Mouse (Mus musculus): ENCODE measurements around the gene Arl2bp.

The Arl2bp gene

DNA sequence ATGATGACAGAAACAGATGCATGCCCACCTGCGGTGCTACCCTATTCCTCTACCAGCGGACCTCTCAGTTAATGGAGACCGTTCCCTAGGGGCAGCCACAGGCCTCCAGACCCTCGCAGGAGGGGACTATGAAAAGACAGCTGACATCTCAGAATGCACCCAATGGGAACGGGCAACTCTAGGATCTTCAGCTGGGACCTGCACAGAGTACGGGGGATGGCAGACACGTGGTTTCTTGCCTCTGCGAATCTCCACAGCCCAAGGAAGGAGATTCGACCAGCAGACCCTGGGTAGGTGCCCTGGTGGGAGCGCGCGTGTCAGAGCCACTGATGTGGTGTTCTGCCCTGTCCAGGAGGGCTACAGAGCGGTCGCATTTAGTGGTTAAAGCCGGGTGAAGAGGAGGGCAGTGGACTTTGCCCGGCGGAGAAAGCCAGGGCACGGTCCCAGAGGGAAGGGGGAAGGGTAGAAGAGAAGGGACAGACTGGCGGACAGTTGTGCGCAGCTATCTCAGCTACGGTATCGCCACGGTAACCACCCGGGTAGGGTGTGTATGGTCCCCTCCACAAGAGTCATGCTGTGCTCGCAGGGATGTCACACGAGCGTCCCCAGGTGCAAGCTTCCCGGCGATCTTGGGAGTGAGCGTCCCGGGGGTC is 29.1 kb downstream of the Arl2bp start:
- DNase-seq (ENCODE audit: low read depth, low spot score), result no peak

DNA sequence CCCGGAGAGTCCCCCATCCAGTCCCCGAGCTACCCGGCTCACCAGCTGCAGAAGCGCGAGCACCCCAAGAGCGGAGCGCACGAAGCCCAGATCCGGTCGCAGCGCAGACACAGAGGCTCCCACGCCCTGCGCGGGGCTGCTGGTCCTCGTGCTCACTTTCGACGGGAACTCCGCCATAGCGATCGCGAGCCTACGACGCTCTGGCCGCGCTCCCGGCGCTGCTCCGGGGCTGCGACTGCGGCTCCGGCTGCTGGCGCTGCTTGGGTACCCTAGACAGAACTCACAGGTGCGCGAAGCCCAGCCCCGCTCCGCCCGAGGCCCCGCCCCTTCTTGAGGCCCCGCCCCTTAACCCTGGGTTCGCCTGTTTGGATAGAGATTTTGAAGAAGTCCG is 29.6 kb downstream of the Arl2bp start, which contains the start of gene Pllp:
TSS of gene Pllp (minus strand) at position 285 of the 391 bp plus-strand sequence.
- no peak for DNase-seq (ENCODE audit: low read depth, low spot score)

DNA sequence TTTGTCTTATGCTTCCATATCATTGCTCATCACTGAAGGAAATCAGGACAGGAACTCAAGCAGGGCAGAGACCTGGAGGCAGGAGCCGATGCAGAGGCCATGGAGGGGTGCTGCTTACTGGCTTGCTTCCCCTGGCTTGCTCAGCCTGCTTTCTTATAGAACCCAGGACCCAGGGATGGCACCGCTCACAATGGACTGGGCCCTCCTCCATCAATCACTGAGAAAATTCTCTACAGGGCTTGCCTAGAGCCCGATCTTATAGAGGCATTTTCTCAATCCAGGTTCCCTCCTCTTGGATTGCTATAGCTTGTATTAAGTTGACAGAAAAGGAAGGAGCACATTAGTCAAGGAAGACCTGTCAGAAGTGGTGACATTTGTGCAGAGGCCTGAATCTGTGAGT is 30.2 kb downstream of the Arl2bp start:
- DNase-seq (ENCODE audit: low read depth, low spot score), result no peak

DNA sequence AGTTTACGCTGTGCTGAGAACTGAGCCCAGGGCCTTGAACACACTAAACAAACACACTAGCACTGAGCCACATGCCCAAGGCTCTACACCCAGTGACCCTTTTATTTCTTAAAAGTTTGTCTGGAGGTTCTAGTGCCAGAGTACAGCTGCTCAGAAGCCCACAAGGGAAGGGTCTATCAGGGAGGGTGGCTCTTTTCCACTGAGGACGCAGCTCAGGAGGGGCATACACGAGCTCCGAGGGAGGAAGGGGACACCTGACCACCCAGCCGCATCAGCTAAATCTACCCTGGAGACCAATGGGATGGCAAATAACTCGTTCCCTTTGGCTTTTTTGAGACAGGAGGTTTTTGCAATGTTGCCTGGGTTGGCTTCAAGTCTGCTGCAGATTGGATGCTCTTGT is 31.6 kb downstream of the Arl2bp start:
- DNase-seq (ENCODE audit: low read depth, low spot score), result no peak

DNA sequence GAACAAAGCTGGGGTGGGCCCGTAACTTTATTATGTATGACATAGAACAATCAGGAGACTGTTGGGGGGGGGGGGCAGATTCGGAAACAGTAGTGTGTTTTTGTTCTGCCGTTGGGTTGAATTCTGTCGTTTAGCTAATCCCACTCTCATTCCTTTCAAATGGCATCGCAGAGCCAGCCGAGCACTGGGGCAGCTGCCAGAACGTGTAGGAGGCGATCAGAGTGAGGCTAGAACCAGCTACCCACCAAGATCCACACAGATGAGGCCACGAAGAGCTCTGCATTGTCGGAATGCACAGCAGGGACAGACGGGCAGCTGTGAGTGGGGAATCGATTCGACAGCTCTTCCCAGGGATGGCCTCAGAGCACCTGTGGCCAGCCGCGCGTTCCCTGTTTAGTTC is 33.0 kb downstream of the Arl2bp start:
- no peak for DNase-seq (ENCODE audit: low read depth, low spot score)

DNA sequence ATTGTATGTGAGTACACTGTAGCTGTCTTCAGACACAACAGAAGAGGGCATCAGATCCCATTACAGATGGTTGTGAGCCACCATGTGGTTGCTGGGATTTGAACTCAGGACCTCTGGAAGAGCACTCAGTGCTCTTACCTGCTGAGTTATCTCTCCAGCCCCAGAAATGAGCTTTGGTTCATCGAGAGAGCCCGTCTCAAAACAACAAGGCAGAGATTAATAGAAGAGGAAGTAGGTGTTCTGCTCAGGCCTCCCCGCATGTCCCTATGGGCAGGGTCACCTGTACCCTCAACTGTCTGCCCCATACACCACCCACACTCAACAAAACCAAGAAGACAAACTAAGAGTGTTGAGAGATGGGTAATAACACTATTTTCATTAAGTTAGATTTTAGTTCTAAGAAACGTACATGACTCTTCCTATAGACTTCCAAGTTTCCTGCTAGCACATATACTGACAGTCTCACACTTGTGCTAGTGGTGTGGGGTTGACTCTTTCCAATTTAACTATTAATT is 34.1 kb downstream of the Arl2bp start:
- DNase-seq (ENCODE audit: low read depth, low spot score), result no peak

DNA sequence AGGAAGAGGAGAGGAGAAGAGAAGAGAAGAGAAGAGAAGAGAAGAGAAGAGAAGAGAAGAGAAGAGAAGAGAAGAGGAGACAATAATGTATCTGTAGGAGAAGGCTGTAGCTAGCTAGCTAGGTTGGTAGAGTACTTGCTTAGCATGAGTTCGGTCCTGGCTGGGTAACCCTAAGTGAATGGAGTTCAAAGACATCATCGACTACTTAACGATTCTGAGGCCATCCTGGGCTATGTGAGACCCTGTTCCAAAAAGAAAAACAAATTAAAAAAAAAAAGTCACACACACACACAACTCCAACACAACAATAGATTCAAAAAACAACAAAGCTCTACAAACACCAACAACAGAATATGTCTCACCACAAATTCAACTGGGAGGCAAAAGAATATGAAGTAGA is 35.8 kb downstream of the Arl2bp start:
- no peak for DNase-seq (ENCODE audit: low read depth, low spot score)

DNA sequence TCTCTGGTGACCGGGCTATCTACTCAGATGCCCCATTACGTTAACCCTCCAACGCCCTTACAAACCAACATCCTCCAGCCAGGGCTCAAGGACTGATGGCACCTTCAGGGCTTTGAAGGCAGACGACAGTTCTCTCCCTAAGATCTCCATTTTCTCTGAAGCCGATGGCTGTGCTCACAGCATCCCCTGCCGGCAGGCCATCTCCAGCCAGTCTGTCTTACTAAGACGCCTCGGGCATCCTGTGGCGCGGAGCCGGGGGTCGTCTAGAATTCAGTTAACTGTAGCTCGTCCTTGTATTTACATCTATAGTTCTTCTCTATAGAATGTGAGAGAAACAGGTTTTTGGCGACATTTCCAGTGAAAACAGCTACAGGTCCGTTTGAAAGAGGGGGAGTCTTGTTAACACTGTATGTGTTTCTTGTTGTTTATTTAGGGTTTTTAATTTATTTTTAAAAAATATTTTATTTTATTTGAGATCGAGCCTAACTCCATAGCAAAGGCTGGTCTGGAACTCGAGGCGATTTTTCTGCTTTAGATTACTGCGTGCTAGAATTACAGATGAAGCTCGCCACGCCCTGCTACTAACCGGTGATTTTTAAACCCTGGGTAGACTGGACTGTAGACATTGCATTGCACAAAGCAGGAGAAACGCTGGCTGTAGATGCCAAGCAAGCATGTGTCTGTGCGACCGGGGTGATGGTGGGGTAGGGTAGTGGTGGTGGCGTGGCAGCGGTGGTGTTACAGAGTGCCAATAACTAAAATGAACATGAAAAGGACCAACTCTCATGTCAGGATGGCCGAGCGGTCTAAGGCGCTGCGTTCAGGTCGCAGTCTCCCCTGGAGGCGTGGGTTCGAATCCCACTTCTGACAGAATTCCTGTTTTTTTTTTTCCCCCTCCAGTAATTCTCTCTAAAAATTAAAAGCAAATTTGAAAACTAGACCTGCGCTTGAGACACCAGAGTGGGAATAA is 36.7 kb downstream of the Arl2bp start:
- peak; percentile 74 for DNase-seq (ENCODE audit: low read depth, low spot score)

DNA sequence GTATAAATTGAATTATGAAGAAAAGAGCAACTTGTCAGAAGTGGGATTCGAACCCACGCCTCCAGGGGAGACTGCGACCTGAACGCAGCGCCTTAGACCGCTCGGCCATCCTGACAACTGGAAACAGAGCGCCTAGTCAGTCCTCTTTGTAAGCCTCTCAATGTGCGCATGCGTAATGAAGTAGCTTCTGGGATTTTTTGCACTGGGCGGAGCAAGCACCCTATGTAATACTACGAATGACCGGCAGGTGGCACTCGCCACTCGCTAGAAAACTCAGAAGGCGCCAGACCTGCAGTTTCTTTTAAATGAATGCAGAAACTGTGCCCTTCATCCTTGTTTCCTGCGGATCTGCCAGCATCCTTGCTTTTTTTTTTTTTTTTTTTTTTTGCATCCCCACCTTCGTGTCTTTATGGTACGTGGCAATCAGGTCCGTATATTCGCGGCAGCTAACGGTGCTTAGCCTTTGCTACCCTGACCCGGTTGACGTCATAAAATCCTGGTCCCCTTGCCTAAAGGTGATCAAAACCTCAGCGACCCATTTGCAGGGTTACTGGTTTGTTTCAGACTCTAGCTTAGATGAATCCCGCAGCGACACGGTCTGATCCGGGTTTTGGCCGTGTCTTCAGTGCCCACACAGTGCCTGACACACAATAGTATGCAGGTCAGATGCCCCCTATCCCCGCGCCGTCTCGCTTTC is 37.7 kb downstream of the Arl2bp start:
- DNase-seq (ENCODE audit: low read depth, low spot score), result peak; percentile 98

DNA sequence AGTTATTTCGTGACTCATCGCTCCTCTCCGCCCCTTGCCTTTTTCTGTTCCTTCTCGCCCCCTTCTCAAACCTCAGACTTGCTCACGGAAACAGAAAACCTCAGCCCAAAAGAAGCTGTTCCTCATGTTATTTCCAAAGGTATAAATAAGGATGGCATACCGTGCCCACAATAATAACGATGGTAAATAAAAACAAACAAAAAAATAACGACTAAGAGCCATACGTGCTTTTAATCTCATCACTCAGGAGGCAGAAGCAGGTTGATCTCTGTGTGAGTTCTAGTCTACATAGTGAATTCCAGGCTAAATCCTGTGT is 38.2 kb downstream of the Arl2bp start:
- no peak for DNase-seq (ENCODE audit: low read depth, low spot score)

DNA sequence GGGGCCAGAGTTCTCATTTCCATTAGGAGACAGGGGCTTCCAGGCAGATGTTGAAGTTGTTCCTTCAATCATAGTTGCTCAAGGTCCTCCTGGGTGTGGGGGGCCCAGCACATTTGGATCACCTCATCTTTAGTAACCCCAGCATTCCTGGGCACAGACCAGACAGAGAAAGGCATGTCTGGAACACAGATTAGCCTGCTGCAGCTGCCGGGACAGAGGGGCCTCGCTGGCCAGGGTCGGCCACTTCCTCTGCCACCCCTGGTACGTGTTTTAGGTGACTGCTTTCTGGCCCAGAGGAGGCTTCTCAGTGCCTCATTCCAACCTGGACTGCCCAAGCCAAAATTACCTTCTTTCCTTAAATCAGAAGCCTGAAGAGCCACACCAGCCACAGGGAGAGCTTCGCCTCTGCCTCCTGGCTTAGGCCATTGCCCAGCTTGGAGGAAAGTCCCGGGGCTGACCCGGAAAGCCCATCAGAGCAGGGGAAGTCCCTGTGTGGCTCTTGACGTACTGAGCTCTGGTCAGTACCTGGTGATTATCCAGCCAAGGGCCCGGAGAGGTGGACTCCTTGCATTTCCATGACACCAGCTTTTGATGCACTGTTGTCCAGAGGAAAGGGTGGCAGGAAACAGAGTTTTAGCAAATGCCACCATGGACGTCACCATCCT is 39.3 kb downstream of the Arl2bp start:
- no peak for DNase-seq (ENCODE audit: low read depth, low spot score)

DNA sequence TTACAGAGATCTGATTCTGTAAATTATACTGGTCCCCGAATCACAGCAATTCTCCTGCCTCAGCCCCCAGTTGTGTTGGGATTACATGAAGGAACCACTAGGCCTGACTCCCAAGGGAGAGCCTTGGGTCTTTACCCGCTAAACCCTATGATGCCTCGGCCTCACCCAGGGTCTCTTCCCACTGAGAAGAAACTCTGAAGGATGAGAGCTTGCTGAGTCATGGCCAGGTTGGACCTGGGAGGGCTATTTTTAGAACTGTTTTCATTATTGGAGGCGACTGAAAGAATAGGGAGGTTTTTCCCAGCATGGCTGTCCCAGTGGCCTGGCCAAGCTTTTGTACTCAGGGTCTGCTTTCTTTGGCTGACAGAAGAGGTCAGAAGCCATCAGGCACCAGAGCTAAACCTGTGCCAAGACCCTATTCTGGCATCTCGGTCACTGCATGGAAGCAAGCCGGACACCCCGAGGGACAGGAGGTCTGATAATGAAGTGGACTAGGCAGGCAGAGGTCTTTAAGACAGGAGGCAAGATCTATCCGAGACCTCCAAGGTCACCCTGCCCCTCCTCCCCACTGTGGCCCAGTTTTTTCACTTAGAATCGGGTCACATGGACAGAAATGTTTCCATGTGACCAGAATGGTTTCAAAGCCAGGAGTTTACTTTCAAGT is 40.5 kb downstream of the Arl2bp start:
- no peak for DNase-seq (ENCODE audit: low read depth, low spot score)

DNA sequence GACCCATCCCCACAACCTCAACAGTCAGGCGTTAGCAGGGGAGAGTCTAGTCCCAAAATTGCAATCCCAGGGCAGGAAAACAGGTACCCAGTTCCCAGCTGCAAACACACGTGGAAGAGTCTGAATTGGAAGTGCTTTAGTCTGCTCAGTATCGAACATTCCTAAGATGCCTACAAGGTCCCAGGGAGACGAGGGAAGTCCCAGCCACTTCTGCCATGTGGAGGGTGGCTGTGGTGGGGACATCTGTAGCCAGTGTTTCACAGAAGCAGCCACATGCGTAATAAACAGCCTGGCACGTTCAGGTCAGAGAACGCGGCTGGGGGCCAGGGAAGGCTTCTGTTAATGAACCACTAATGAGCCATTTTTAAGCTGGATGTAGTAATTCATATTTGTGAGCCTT is 43.9 kb downstream of the Arl2bp start:
- DNase-seq (ENCODE audit: low read depth, low spot score), result no peak

DNA sequence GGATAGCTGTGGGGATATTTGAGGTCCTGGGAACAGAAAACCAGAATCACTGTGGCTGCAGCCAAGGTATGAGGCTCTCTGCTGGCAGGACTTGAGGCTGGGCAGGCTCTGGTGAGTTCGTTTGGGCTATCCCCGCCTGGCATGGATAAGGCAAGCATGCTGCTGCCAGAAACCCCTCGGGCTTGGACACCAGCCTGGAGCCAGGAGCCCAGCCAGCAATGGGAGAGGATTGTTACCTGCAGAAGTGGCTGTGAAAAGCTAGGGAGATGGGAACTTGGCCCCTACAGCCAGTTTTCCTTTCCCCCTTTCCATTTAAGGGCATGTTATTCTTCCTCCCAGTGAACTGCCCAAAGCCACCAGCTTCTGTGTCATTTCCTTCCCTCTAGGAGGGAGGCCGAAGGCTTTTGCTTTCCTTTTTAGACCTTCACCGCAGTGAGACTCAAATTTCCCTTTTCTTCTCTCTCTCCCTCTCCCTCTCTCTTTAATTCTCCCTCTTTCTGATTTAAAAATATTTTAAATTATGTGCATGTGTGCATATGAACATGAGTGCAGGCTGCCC is 44.8 kb downstream of the Arl2bp start:
- no peak for DNase-seq (ENCODE audit: low read depth, low spot score)

DNA sequence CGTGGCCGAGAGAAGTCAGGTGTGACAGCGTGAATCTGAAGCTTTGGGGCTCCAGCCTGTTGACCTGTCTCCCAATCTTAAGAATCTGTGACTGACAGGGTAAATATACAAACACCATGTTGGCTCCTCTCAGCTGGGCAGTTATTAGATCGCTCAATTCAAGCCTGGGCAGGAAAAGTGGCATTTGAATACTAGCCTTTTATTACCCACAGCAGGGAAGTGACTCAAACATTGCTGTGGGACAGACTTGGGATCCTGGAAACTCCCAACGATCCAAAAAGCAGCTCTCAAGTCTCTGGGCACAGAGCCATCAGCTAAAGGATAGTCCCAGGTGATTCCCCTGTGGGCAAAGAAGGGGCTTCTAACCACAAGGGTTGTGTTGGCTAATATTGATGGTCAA is 48.2 kb downstream of the Arl2bp start:
- no peak for DNase-seq (ENCODE audit: low read depth, low spot score)

DNA sequence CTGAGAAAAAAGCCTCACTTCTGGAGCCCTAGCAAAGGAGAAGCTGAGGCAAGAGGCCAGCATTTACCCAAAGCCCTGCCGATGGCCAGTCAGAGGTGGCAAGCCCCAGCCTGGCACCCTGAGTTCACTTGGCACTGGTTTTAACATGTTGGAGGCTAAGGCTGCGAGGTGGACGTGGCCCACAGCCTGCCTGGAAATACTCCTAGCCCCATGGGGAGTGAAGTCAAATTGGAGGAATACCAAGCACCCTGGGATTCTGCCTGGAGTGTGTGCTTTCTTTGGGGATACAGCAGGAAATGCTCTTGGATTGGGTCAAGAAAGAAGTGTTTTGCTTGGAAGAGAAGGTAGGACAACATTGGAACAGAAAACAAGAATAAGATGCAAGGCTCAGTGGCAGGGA is 49.5 kb downstream of the Arl2bp start:
- DNase-seq (ENCODE audit: low read depth, low spot score), result no peak

DNA sequence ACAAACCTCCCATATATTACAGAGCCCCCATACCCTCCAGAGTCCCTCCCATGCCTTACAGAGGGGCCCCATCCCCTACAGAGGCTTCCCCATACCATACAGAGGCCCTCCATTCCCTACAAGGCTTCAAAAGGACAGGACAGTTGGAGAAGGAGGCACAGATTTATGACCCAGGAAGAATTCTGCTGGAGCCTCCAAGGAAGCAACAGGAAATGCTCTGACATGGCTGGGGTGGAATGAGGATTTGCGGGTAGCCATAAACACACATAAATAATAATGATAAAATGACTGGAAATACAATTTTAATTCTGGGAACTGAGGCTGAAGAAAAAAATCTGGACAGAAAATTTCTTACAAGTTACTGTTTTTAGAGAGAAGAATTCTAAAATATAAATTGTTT is 50.4 kb downstream of the Arl2bp start:
- DNase-seq (ENCODE audit: low read depth, low spot score), result no peak

All from skeletal muscle tissue, adult 2 months (tissue).